Mouse (Mus musculus) cerebellum, postnatal 10 days (tissue): ENCODE measurements around the gene Ifna9.
A peak's percentile ranks its signal among the peaks of the same experiment; 100 is the strongest.
"Not testable (repeated sequence)": the region's sequence is repeated elsewhere in the genome, so short reads cannot be mapped to it uniquely, and the experiment has no call there.

Source experiments
- DNase-seq, 2 experiments: peaks; one replicate each; pipeline ENCODE4 v3.0.0; 2021; ENCODE audit warnings: mixed read lengths in 2 of 2

Gene Ifna9

GRCm38 (mm10) chr4:88592285-88592684 is at the start of gene Ifna9:
TSS of gene Ifna9 (minus strand) at chr4:88592385.
- DNase-seq, result no peak

GRCm38 (mm10) chr4:88641077-88641831 is 49.1 kb upstream of the Ifna9 start:
- DNase-seq, result peak; percentile 97 to 100

GRCm38 (mm10) chr4:88640704-88641076 is 48.5 kb upstream of the Ifna9 start:
- DNase-seq, result no peak

- no peak for DNase-seq
These were observed 42.1 kb upstream of the Ifna9 start, which contains the start of gene C87499 for GRCm38 (mm10) chr4:88634311-88634710. TSS of gene C87499 (minus strand) at chr4:88634411.

- DNase-seq, result no peak
These were observed 11.1 kb upstream of the Ifna9 start, which contains the start of gene Ifna12 for GRCm38 (mm10) chr4:88603276-88603675. TSS of gene Ifna12 (minus strand) at chr4:88603376.

- DNase-seq, result no peak
These were observed 20.5 kb downstream of the Ifna9 start, which contains the start of gene Ifna14 for GRCm38 (mm10) chr4:88571698-88572097. TSS of gene Ifna14 (minus strand) at chr4:88571798.

GRCm38 (mm10) chr4:88561791-88562190 is 30.4 kb downstream of the Ifna9 start:
- DNase-seq, result peak; percentile 37 to 65

- DNase-seq, result not testable (repeated sequence)
These were observed 34.0 kb downstream of the Ifna9 start, which contains the start of gene Ifna15 for GRCm38 (mm10) chr4:88558145-88558544. TSS of gene Ifna15 (minus strand) at chr4:88558245.

- peak; percentile 77 to 82 for DNase-seq
These were observed 41.8 kb downstream of the Ifna9 start for GRCm38 (mm10) chr4:88550161-88550945.

- DNase-seq, result peak; percentile 70 to 83
These were observed 44.2 kb downstream of the Ifna9 start for GRCm38 (mm10) chr4:88547986-88548385.

GRCm38 (mm10) chr4:88543649-88544234 is 48.4 kb downstream of the Ifna9 start:
- peak; percentile 37 to 83 for DNase-seq
